Mouse (Mus musculus) heart, embryonic 11.5 days (tissue): ENCODE measurements around the gene Mylk. TPM values are rescaled to one million over a fixed set of nuclear protein-coding genes. Genes with fewer than 3 reads are reported as not detected.
A peak's percentile ranks its signal among the peaks of the same experiment; 100 is the strongest.
"Not testable (repeated sequence)": the region's sequence is repeated elsewhere in the genome, so short reads cannot be mapped to it uniquely, and the experiment has no call there.

Experiments used
- ATAC-seq: fragments of 200-750 bp; cut with Nextera tagmentation; replicated peaks from 2 replicates; pipeline ENCODE4 v1.8.0; 2017; ENCODE audit warnings: moderate library complexity; ENCODE audit not compliant: insufficient number of reproducible peaks, low FRiP score, low TSS enrichment
- H3K27ac ChIP-seq: fragments of 300-500 bp; sonication (generic); 2 replicates; pipeline ENCODE4 v1.5.1; 2014; ENCODE audit warnings: mild to moderate bottlenecking, low read depth, low read length
- H3K27me3 ChIP-seq: fragments of 300-500 bp; sonication (generic); 2 replicates; pipeline ENCODE4 v1.6.1; 2014; ENCODE audit warnings: mild to moderate bottlenecking, low read length, mixed read lengths; ENCODE audit not compliant: control insufficient read depth, insufficient read depth
- H3K36me3 ChIP-seq: fragments of 300-500 bp; sonication (generic); 2 replicates; pipeline ENCODE4 v1.6.1; 2014; ENCODE audit warnings: mild to moderate bottlenecking, low read length, moderate library complexity, mixed read lengths; ENCODE audit not compliant: control insufficient read depth, insufficient read depth
- H3K4me1 ChIP-seq: fragments of 300-500 bp; sonication (generic); 2 replicates; pipeline ENCODE4 v1.6.1; 2014; ENCODE audit warnings: low read length; ENCODE audit not compliant: control insufficient read depth, insufficient read depth
- H3K4me2 ChIP-seq: fragments of 300-500 bp; sonication (generic); 2 replicates; pipeline ENCODE4 v1.6.1; 2014; ENCODE audit warnings: mild to moderate bottlenecking, moderate library complexity
- H3K4me3 ChIP-seq: fragments of 300-500 bp; sonication (generic); 2 replicates; pipeline ENCODE4 v1.5.1; 2014; ENCODE audit warnings: low read depth, low read length
- H3K9ac ChIP-seq: fragments of 300-500 bp; sonication (generic); 2 replicates; pipeline ENCODE4 v1.6.1; 2014; ENCODE audit warnings: mild to moderate bottlenecking, low read depth, low read length, moderate library complexity
- H3K9me3 ChIP-seq: fragments of 300-500 bp; sonication (generic); replicated peaks from 2 replicates; pipeline ENCODE4 v1.6.1; 2016; ENCODE audit warnings: low read length; ENCODE audit not compliant: control insufficient read depth
- WGBS: fragments of 180-500 bp; shearing (Covaris S2); extraction: QIAGEN DNeasy Blood & Tissue Kit; methylation state at CpG from one replicate; pipeline ENCODE4 v1.1.7; 2014; ENCODE audit not compliant: insufficient replicate concordance; 5-methylcytosine and 5-hydroxymethylcytosine counted together
- polyA plus RNA-seq: library from polyadenylated mRNA; unstranded; fragments of >200 nt; fragmentation: Nextera tagmentation; extraction: Ambion mirVana; gene quantifications from 2 replicates; pipeline ENCODE4 v1.2.1, GENCODE M21; 2014

Mylk gene
- polyA plus RNA-seq, result 4.3 TPM in 2 replicates

GRCm38 (mm10) chr16:34745065-34745585 lies at the start of gene Mylk:
TSS of gene Mylk (plus strand) at chr16:34745210.
- ATAC-seq, result peak; percentile 81
- Histone ChIP-seq H3K27ac (no peak within 1 kb of the TSS), H3K4me2 (peak within 1 kb of the TSS; percentile 86), H3K4me3 (peak within 1 kb of the TSS; percentile 51), H3K9me3 (no peaks in the 10 kb centered on the region), H3K36me3 (no peaks in the 10 kb centered on the region), H3K9ac (peak within 1 kb of the TSS; percentile 65; the same call in 1 of the 2 replicates), H3K27me3 (peaks cover 11% of the 10 kb centered on the region), H3K4me1 (no peaks in the 10 kb centered on the region; the same call in 1 of the 2 replicates)
- WGBS, result under 1% methylated on average over 48 of the region's 48 CpGs

GRCm38 (mm10) chr16:34698721-34699120 lies 46.3 kb upstream of the Mylk start:
- H3K4me1 ChIP-seq, H3K27me3 ChIP-seq, H3K9ac ChIP-seq, H3K27ac ChIP-seq, H3K36me3 ChIP-seq, H3K9me3 ChIP-seq, H3K4me2 ChIP-seq, H3K4me3 ChIP-seq, ATAC-seq: not testable (repeated sequence)
- WGBS, result 68% methylated on average over 3 of the region's 3 CpGs

GRCm38 (mm10) chr16:34700165-34700827 lies 44.7 kb upstream of the Mylk start:
- no peak overlapping the region for H3K27ac ChIP-seq
- no peak overlapping the region for H3K9ac ChIP-seq
- peaks cover 5% of the 10 kb centered on the region; the same call in 1 of the 2 replicates for H3K36me3 ChIP-seq
- H3K4me2 ChIP-seq, result no peak overlapping the region
- H3K4me1 ChIP-seq, result no peaks in the 10 kb centered on the region
- H3K4me3 ChIP-seq, result no peak overlapping the region
- H3K27me3 ChIP-seq, result no peaks in the 10 kb centered on the region
- 23% methylated on average over 7 of the region's 7 CpGs for WGBS
- peak; percentile 63; the same call in 1 of the 2 replicates for ATAC-seq
- no peaks in the 10 kb centered on the region for H3K9me3 ChIP-seq

GRCm38 (mm10) chr16:34700828-34701216 lies 44.2 kb upstream of the Mylk start:
- no peaks in the 10 kb centered on the region for H3K9me3 ChIP-seq
- H3K4me2 ChIP-seq, result no peak overlapping the region
- H3K36me3 ChIP-seq, result peaks cover 10% of the 10 kb centered on the region
- no peak overlapping the region for H3K27ac ChIP-seq
- no peak overlapping the region for H3K9ac ChIP-seq
- 79% methylated on average over 6 of the region's 6 CpGs for WGBS
- no peak for ATAC-seq
- H3K4me1 ChIP-seq, result no peaks in the 10 kb centered on the region
- no peak overlapping the region for H3K4me3 ChIP-seq
- no peaks in the 10 kb centered on the region for H3K27me3 ChIP-seq

GRCm38 (mm10) chr16:34706019-34706418 lies 39.0 kb upstream of the Mylk start:
- Histone ChIP-seq H3K4me1 (no peaks in the 10 kb centered on the region), H3K9me3 (no peaks in the 10 kb centered on the region), H3K27ac (no peak overlapping the region), H3K27me3 (no peaks in the 10 kb centered on the region), H3K9ac (no peak overlapping the region), H3K4me2 (no peak overlapping the region), H3K36me3 (peaks cover 17% of the 10 kb centered on the region), H3K4me3 (no peak overlapping the region)
- WGBS, result 75% methylated on average over 2 of the region's 2 CpGs
- ATAC-seq, result no peak

GRCm38 (mm10) chr16:34706487-34706946 lies 38.5 kb upstream of the Mylk start:
- Histone ChIP-seq H3K9ac (no peak overlapping the region), H3K4me1 (no peaks in the 10 kb centered on the region), H3K36me3 (peaks cover 17% of the 10 kb centered on the region), H3K27me3 (no peaks in the 10 kb centered on the region), H3K4me3 (no peak overlapping the region), H3K4me2 (no peak overlapping the region), H3K9me3 (no peaks in the 10 kb centered on the region), H3K27ac (no peak overlapping the region)
- no peak for ATAC-seq
- 77% methylated on average over 7 of the region's 7 CpGs for WGBS

GRCm38 (mm10) chr16:34711481-34711880 lies 33.5 kb upstream of the Mylk start:
- no peak overlapping the region for H3K4me3 ChIP-seq
- no peaks in the 10 kb centered on the region for H3K9me3 ChIP-seq
- H3K9ac ChIP-seq, result no peak overlapping the region
- no peaks in the 10 kb centered on the region for H3K4me1 ChIP-seq
- peaks cover 4% of the 10 kb centered on the region for H3K36me3 ChIP-seq
- 78% methylated on average over 3 of the region's 3 CpGs for WGBS
- H3K27me3 ChIP-seq, result no peaks in the 10 kb centered on the region
- ATAC-seq, result no peak
- no peak overlapping the region for H3K27ac ChIP-seq
- H3K4me2 ChIP-seq, result no peak overlapping the region

GRCm38 (mm10) chr16:34725156-34725555 lies 19.9 kb upstream of the Mylk start:
- peaks cover 7% of the 10 kb centered on the region for H3K36me3 ChIP-seq
- no peak for ATAC-seq
- no peak overlapping the region for H3K9ac ChIP-seq
- H3K27me3 ChIP-seq, result no peaks in the 10 kb centered on the region
- WGBS, result 92% methylated on average over 3 of the region's 3 CpGs
- H3K4me3 ChIP-seq, result no peak overlapping the region
- no peak overlapping the region for H3K27ac ChIP-seq
- peaks cover 4% of the 10 kb centered on the region; the same call in 1 of the 2 replicates for H3K9me3 ChIP-seq
- no peaks in the 10 kb centered on the region for H3K4me1 ChIP-seq
- H3K4me2 ChIP-seq, result no peak overlapping the region

GRCm38 (mm10) chr16:34728610-34729009 lies 16.4 kb upstream of the Mylk start:
- not testable (repeated sequence) for H3K36me3 ChIP-seq, H3K4me1 ChIP-seq, H3K4me2 ChIP-seq, H3K9ac ChIP-seq, H3K27me3 ChIP-seq, H3K4me3 ChIP-seq, H3K9me3 ChIP-seq, H3K27ac ChIP-seq, ATAC-seq
